Mouse (Mus musculus) E14TG2a.4 (cell line): Measurements from ENCODE around the gene Gm13539.
"Not testable (repeated sequence)": the region's sequence is repeated elsewhere in the genome, so short reads cannot be mapped to it uniquely, and the experiment has no call there.

Experiments used
- CTCF ChIP-seq: conservative IDR thresholded peaks from 2 replicates; pipeline ENCODE4 v1.5.1; 2014; ENCODE audit warnings: low read length
- POU5F1 ChIP-seq: IDR thresholded peaks from 2 replicates; pipeline ENCODE4 v1.6.1; 2014; ENCODE audit warnings: low read length, borderline replicate concordance

DNA sequence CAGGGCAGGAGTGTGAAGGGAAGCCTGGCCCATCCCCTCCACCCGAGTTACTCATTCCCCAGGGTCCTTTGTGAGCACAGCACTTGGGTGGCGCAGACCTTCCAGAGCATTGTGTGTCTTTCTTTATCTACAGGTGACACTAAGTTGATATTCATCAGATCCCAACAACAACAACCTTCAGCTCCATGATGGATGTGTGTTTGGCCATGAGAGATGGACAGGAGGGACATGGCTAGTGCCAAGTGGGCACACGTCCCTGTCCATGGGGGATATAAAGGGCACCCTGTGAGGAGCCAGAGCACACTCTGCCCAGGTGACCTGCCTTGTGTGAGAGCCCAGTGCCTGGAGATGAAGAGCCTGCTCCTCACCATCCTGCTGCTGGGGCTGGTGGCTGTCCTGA lies 45.3 kb upstream of the Gm13539 start, which contains the start of gene Obp2b:
- TF ChIP-seq CTCF, POU5F1: not testable (repeated sequence)
